Mouse (Mus musculus) kidney, adult 2 months (tissue): ENCODE measurements around the gene Ndc1. TPM values are rescaled to one million over a fixed set of nuclear protein-coding genes. Genes with fewer than 3 reads are reported as not detected.
A peak's percentile ranks its signal among the peaks of the same experiment; 100 is the strongest.

Experiments
- DNase-seq: peaks from one replicate; pipeline ENCODE4 v3.0.0; 2021
- H3K27ac ChIP-seq: fragments of 200-500 bp; 2 replicates; pipeline ENCODE4 v1.5.1; 2012; ENCODE audit warnings: low read depth, low read length, control low read depth, inconsistent platforms; ENCODE audit not compliant: insufficient read depth
- H3K27me3 ChIP-seq: fragments of 200-500 bp; replicated peaks from 2 replicates; pipeline ENCODE4 v1.6.1; 2012; ENCODE audit warnings: mild to moderate bottlenecking, moderate library complexity, low read length, inconsistent platforms; ENCODE audit not compliant: control insufficient read depth, insufficient read depth
- H3K36me3 ChIP-seq: fragments of 200-500 bp; 2 replicates; pipeline ENCODE4 v1.6.1; 2012; ENCODE audit warnings: mild to moderate bottlenecking, moderate library complexity, low read length, inconsistent platforms; ENCODE audit not compliant: control insufficient read depth, insufficient read depth
- H3K4me1 ChIP-seq: fragments of 200-500 bp; 2 replicates; pipeline ENCODE4 v1.6.1; 2011; ENCODE audit warnings: low read length; ENCODE audit not compliant: control insufficient read depth, insufficient read depth
- H3K4me3 ChIP-seq: fragments of 200-500 bp; 2 replicates; pipeline ENCODE4 v1.5.1; 2011; ENCODE audit warnings: mild to moderate bottlenecking, low read depth, low read length, control low read depth; ENCODE audit not compliant: insufficient read depth
- CTCF ChIP-seq: fragments of 200-500 bp; conservative IDR thresholded peaks from 2 replicates; pipeline ENCODE4 v1.5.1; 2011; ENCODE audit warnings: low read depth, mild to moderate bottlenecking, control low read depth, low read length, moderate library complexity, mixed read lengths; ENCODE audit not compliant: insufficient read depth, insufficient read length
- POLR2A ChIP-seq: fragments of 200-500 bp; IDR thresholded peaks from one replicate; pipeline ENCODE4 v1.6.1; 2011; ENCODE audit warnings: low read depth, low read length, control low read depth
- WGBS: fragments of 180-500 bp; shearing (Covaris S2); methylation state at CpG from one replicate; pipeline ENCODE4 v1.1.7; 2018; 5-methylcytosine and 5-hydroxymethylcytosine counted together
- polyA plus RNA-seq: library from polyadenylated mRNA; depleted of rRNA; stranded (reverse); fragments of >200 nt; gene quantifications from 2 replicates; pipeline ENCODE4 v1.2.3, GENCODE M21; 2012; rRNA removed

Ndc1 gene
- polyA plus RNA-seq, 1 experiment = 11.3 TPM

DNA sequence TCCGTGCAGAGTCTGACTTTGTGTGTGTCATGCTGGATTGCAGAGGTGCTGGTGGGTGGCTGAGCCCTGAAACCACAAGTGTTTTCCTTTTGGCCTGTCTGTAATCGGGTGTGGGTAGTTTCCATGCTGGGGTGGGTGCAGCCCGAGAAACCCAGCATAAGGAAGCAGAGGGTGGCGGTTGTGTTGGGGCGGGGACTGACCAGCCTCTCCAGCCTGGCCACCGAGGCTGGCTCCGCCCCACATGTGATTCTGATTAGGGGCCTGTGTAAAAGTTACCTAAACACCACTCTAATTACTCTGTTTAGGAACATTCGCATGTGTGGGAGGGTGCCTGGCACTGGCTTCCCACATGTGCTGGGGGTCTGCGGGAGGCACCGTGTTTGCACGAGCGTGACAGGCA, 90.0 kb downstream of the Ndc1 start:
- Histone ChIP-seq H3K27ac (no peak overlapping the region), H3K4me3 (no peak overlapping the region), H3K4me1 (peaks cover 13% of the 10 kb centered on the region; the same call in 1 of the 2 replicates), H3K27me3 (no peaks in the 10 kb centered on the region), H3K36me3 (no peaks in the 10 kb centered on the region)
- WGBS = 43% methylated on average over 12 of the region's 12 CpGs
- DNase-seq = no peak
- TF ChIP-seq CTCF = no peak
- TF ChIP-seq POLR2A = no peak

DNA sequence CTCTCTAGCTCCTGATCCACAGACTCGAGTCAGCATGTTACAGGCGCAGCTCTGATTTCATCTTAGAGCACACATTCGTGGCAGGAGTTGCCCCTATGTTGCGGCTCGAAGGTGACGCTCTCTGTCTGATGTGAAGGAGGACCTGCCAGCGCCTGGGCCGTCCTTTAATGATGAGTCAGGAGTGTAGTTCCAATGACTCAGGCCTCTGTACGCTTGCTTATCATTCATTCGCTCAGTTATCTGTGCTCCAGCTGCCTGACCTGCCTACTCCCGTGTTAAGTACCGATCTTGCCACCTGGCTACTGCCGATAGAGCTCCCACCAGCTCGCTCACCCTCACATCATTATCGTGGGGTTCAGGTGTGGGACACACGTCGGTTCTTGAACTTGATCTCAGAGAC, 91.3 kb downstream of the Ndc1 start:
- H3K27me3 ChIP-seq = no peaks in the 10 kb centered on the region
- TF ChIP-seq POLR2A = no peak
- TF ChIP-seq CTCF = no peak
- no peaks in the 10 kb centered on the region for H3K36me3 ChIP-seq
- 82% methylated on average over 17 of the region's 17 CpGs for WGBS
- DNase-seq = no peak
- no peak overlapping the region for H3K4me3 ChIP-seq
- peaks cover 10% of the 10 kb centered on the region; the same call in 1 of the 2 replicates for H3K4me1 ChIP-seq
- no peak overlapping the region for H3K27ac ChIP-seq

DNA sequence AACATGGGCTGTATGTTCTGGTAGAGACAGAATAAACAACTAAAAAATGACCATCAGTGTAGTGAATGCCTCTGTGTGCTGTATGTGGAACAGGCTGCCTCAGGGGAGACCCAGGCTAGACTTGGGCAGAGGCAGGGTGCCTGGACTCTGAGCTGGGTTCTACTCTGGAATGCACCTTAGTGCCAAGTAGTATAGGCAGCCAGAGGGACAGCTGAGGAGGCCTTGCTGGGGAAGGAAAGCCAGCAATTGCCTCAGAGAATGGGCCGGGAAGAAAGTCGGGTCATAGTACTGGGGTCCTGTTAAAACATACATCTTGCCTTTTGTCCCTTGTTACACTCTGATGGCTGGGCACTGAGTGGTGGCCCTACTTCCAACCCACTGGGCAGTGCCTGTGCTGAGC, 91.9 kb downstream of the Ndc1 start:
- WGBS = 56% methylated on average over 2 of the region's 2 CpGs
- DNase-seq = peak; percentile 66
- H3K4me1 ChIP-seq = peaks cover 10% of the 10 kb centered on the region; the same call in 1 of the 2 replicates
- no peaks in the 10 kb centered on the region for H3K27me3 ChIP-seq
- H3K27ac ChIP-seq = no peak overlapping the region
- no peak overlapping the region for H3K4me3 ChIP-seq
- no peak for TF ChIP-seq CTCF
- TF ChIP-seq POLR2A = no peak
- no peaks in the 10 kb centered on the region for H3K36me3 ChIP-seq

DNA sequence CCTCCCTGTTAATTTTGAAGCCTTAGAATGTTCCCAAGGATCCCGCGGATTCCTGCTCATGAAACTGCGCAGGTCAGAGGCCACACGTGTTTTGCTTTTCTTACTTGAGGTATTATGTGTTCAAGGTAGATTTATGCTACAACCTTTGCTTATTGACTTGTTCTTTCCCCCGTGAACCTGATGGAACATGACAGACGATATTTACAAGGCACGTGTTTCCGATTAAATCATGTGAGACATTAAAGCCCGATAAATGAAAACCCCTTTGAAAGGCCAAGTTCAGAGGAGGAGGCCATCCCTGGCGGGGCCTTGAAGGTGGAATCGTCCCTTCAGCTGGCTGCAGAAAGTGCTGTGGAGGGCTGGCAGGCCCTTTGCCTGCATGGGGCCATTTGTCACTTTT, 92.9 kb downstream of the Ndc1 start:
- 65% methylated on average over 11 of the region's 11 CpGs for WGBS
- TF ChIP-seq CTCF = no peak
- no peak for TF ChIP-seq POLR2A

More for the DNA sequence above, 92.9 kb downstream of the Ndc1 start:
- no peaks in the 10 kb centered on the region for H3K27me3 ChIP-seq
- DNase-seq = no peak
- H3K36me3 ChIP-seq = no peaks in the 10 kb centered on the region
- H3K27ac ChIP-seq = no peak overlapping the region
- H3K4me3 ChIP-seq = no peak overlapping the region
- H3K4me1 ChIP-seq = peaks cover 10% of the 10 kb centered on the region; the same call in 1 of the 2 replicates

Other genes starting within 250 kb of the Ndc1 start
- 447 and 474 TPM in 2 replicates for gene Tmem59, start 189.4 kb upstream of the Ndc1 start, polyA plus RNA-seq
- 8.9 and 10.0 TPM in 2 replicates for gene Tceanc2, start 188.7 kb upstream of the Ndc1 start, polyA plus RNA-seq
- gene Ldlrad1, start 158.6 kb upstream of the Ndc1 start, polyA plus RNA-seq = not detected in 2 replicates
- 10.5 and 11.7 TPM in 2 replicates for gene Lrrc42, start 114.3 kb upstream of the Ndc1 start, polyA plus RNA-seq
- 4.2 and 7.1 TPM in 2 replicates for gene Hspb11, start 114.2 kb upstream of the Ndc1 start, polyA plus RNA-seq
- 70.0 and 72.9 TPM in 2 replicates for gene Dio1, start 60.6 kb upstream of the Ndc1 start, polyA plus RNA-seq
- 55.7 and 67.6 TPM in 2 replicates for gene Yipf1, start 53.4 kb upstream of the Ndc1 start, polyA plus RNA-seq
- 15.2 and 19.7 TPM in 2 replicates for gene Glis1, start 66.8 kb downstream of the Ndc1 start, polyA plus RNA-seq